Mouse (Mus musculus) left cerebral cortex, postnatal 14 days (tissue): ENCODE results near the gene Glipr1l2. TPM values are rescaled to one million over a fixed set of nuclear protein-coding genes. Genes with fewer than 3 reads are reported as not detected.

ENCODE experiments used
- total RNA-seq, 2 experiments: library from RNA; stranded (reverse); gene quantifications; 2 replicates each; pipeline ENCODE4 v1.2.3; 2021

Glipr1l2 gene
- total RNA-seq, 2 experiments from 2014 or later, result not detected

Other genes with a start within 250 kb of the Glipr1l2 start
- 10 to 100 TPM; 31.0 to 33.5 TPM for gene Krr1, start 110.7 kb upstream of the Glipr1l2 start, total RNA-seq
- gene Glipr1, start 80.7 kb upstream of the Glipr1l2 start, total RNA-seq, result under 1 TPM; 0.53 to 0.75 TPM
- not detected for gene Glipr1l1, start 23.2 kb upstream of the Glipr1l2 start, total RNA-seq
- not detected for gene Glipr1l3, start 77.0 kb downstream of the Glipr1l2 start, total RNA-seq
- under 1 TPM; 0.20 to 0.34 TPM for gene Caps2, start 80.3 kb downstream of the Glipr1l2 start, total RNA-seq
- 10 to 100 TPM; 67.1 to 68.4 TPM for gene Kcnc2, start 187.8 kb downstream of the Glipr1l2 start, total RNA-seq